9 mouse cellular contexts compared by ENCODE assay signal in genomic region chr7:16923283-16924036, GRCm38 (mm10). TPM values are rescaled to one million over a fixed set of nuclear protein-coding genes. Genes with fewer than 3 reads are reported as not detected.
DNase-seq lines count a peak whose midpoint lies in the region; ATAC-seq and TF ChIP-seq lines count a peak whose summit lies in the region.
"Had no signal": no experiment of that assay in that cellular context is flagged by ENCODE, and none has a peak within 500 bp of the region (broad histone marks: within the 10 kb centered on the region; RNA-seq: fewer than 3 reads in every experiment).

No protein-coding gene starts in this region.

- H3K36me3 ChIP-seq in heart, embryonic 13.5 days = peaks cover 33% of the 10 kb centered on the region
- H3K36me3 ChIP-seq in MEL (ENCODE audit: control insufficient read depth in 1 of 2, insufficient read depth in 2 of 2, low read length in 2 of 2) = peaks cover 0 to 13% of the 10 kb centered on the region in 2 experiments; a peak in 2 of 4 replicates
- H3K36me3 ChIP-seq in embryonic facial prominence, embryonic 10.5 days (replicated peaks) = peaks cover 36% of the 10 kb centered on the region
- peaks cover 5% of the 10 kb centered on the region for H3K36me3 ChIP-seq in hindbrain, embryonic 16.5 days (ENCODE audit: control insufficient read depth, insufficient read depth, low read length)
- H3K36me3 ChIP-seq in liver, postnatal 0 days (replicated peaks; ENCODE audit: insufficient read depth, low read length) = peaks cover 21% of the 10 kb centered on the region
- H3K36me3 ChIP-seq in stomach, postnatal 0 days (ENCODE audit: control insufficient read depth, insufficient read depth, low read length) = peaks cover 2% of the 10 kb centered on the region; the same call in 1 of the 2 replicates

- TF ChIP-seq RAD21 in MEL (IDR thresholded peaks at IDR 0.05; ENCODE audit: low read depth, low read length) = no peak

- intact Hi-C loops in heart, postnatal 14 days (cut with DNase I) = loop anchor here (5.0 kb wide), 1 partner anchor 106 kb away; the partner anchor contains the start of genes Fkrp and Strn4

- peak overlapping the region; percentile 97 for H3K4me3 ChIP-seq in heart, embryonic 13.5 days
- H3K4me3 ChIP-seq in MEL (ENCODE audit: control insufficient read depth in 1 of 2, insufficient read depth in 1 of 2, low read depth in 2 of 2, low read length in 2 of 2) = peak overlapping the region; percentile 84 to 96
- peak overlapping the region; percentile 96 for H3K4me3 ChIP-seq in embryonic facial prominence, embryonic 10.5 days
- H3K4me3 ChIP-seq in hindbrain, embryonic 16.5 days (ENCODE audit: low read length) = peak overlapping the region; percentile 60
- H3K4me3 ChIP-seq in liver, postnatal 0 days (ENCODE audit: low read depth, low read length) = peak overlapping the region; percentile 94
- H3K4me3 ChIP-seq in stomach, postnatal 0 days (ENCODE audit: low read depth, low read length) = peak overlapping the region; percentile 90

- no peak for TF ChIP-seq CTCF in MEL (IDR thresholded peaks at IDR 0.05 in 2 of 3, conservative IDR thresholded peaks at IDR 0.05 in 1 of 3; ENCODE audit: control insufficient read depth in 1 of 3, insufficient read depth in 1 of 3, low read depth in 2 of 3, low read length in 3 of 3, poor library complexity in 1 of 3, severe bottlenecking in 1 of 3)
- no peak for TF ChIP-seq CTCF in liver, postnatal 0 days (IDR thresholded peaks at IDR 0.05; ENCODE audit: low read depth)
- TF ChIP-seq CTCF in stomach, postnatal 0 days (IDR thresholded peaks at IDR 0.05; ENCODE audit: low read depth) = no peak; the same call in 1 of the 2 replicates

- peak; percentile 73 to 77; a peak in 2 of 4 replicates for TF ChIP-seq POLR2A in MEL (IDR thresholded peaks at IDR 0.05; ENCODE audit: control insufficient read depth in 1 of 2, insufficient read depth in 1 of 2, low read depth in 1 of 2, low read length in 2 of 2, poor library complexity in 1 of 2)

- peak overlapping the region; percentile 98 for H3K4me2 ChIP-seq in heart, embryonic 13.5 days
- H3K4me2 ChIP-seq in hindbrain, embryonic 16.5 days (ENCODE audit: low read length) = peak overlapping the region; percentile 92
- H3K4me2 ChIP-seq in liver, postnatal 0 days (ENCODE audit: low read depth, low read length) = peak overlapping the region; percentile 99
- peak overlapping the region; percentile 93 for H3K4me2 ChIP-seq in stomach, postnatal 0 days (replicated peaks; ENCODE audit: low read depth)

- H3K27me3 ChIP-seq in heart, embryonic 13.5 days (replicated peaks) = no peaks in the 10 kb centered on the region
- no peaks in the 10 kb centered on the region for H3K27me3 ChIP-seq in MEL (ENCODE audit: control insufficient read depth in 1 of 2, insufficient read depth in 2 of 2, low read length in 2 of 2)
- H3K27me3 ChIP-seq in embryonic facial prominence, embryonic 10.5 days (replicated peaks; ENCODE audit: low read depth, poor library complexity, severe bottlenecking) = no peaks in the 10 kb centered on the region
- no peaks in the 10 kb centered on the region for H3K27me3 ChIP-seq in hindbrain, embryonic 16.5 days (replicated peaks; ENCODE audit: control insufficient read depth, insufficient read depth, low read length)
- H3K27me3 ChIP-seq in liver, postnatal 0 days (ENCODE audit: insufficient read depth, low read length) = no peaks in the 10 kb centered on the region
- H3K27me3 ChIP-seq in stomach, postnatal 0 days (ENCODE audit: control insufficient read depth, insufficient read depth, low read length) = no peaks in the 10 kb centered on the region

- no peaks in the 10 kb centered on the region for H3K9me3 ChIP-seq in heart, embryonic 13.5 days
- no peaks in the 10 kb centered on the region for H3K9me3 ChIP-seq in MEL (replicated peaks; ENCODE audit: insufficient read depth, low read length)
- no peaks in the 10 kb centered on the region for H3K9me3 ChIP-seq in embryonic facial prominence, embryonic 10.5 days
- no peaks in the 10 kb centered on the region for H3K9me3 ChIP-seq in hindbrain, embryonic 16.5 days (ENCODE audit: control insufficient read depth, low read length)
- H3K9me3 ChIP-seq in liver, postnatal 0 days (ENCODE audit: low read length) = no peaks in the 10 kb centered on the region
- no peaks in the 10 kb centered on the region for H3K9me3 ChIP-seq in stomach, postnatal 0 days (ENCODE audit: control insufficient read depth, low read length)

- WGBS in heart, embryonic 13.5 days = under 1% methylated on average over 56 of the region's 57 CpGs
- WGBS in embryonic facial prominence, embryonic 10.5 days = under 1% methylated on average over 57 of the region's 57 CpGs
- WGBS in hindbrain, embryonic 16.5 days = under 1% methylated on average over 49 of the region's 57 CpGs
- WGBS in liver, postnatal 0 days (ENCODE audit: insufficient replicate concordance) = 0% methylated on average over 42 of the region's 57 CpGs
- under 1% methylated on average over 56 of the region's 57 CpGs for WGBS in stomach, postnatal 0 days

- peaks cover 43% of the 10 kb centered on the region for H3K79me2 ChIP-seq in MEL (ENCODE audit: control insufficient read depth, insufficient read depth, low read length, poor library complexity)

- peak overlapping the region; percentile 98 for H3K9ac ChIP-seq in heart, embryonic 13.5 days
- peak overlapping the region; percentile 95 for H3K9ac ChIP-seq in MEL (ENCODE audit: control insufficient read depth, low read depth, low read length, poor library complexity, severe bottlenecking)
- H3K9ac ChIP-seq in hindbrain, embryonic 16.5 days (ENCODE audit: low read depth, low read length) = peak overlapping the region; percentile 98
- H3K9ac ChIP-seq in liver, postnatal 0 days (replicated peaks) = peak overlapping the region; percentile 94
- H3K9ac ChIP-seq in stomach, postnatal 0 days (ENCODE audit: low read length) = peak overlapping the region; percentile 88

- no peak for ATAC-seq in heart, embryonic 13.5 days (ENCODE audit: extremely low read depth, insufficient number of reproducible peaks, low FRiP score, low TSS enrichment)
- ATAC-seq in hindbrain, embryonic 16.5 days = no peak
- no peak for ATAC-seq in liver, postnatal 0 days
- ATAC-seq in stomach, postnatal 0 days (ENCODE audit: low FRiP score, low TSS enrichment) = no peak

- no peak for DNase-seq in heart, postnatal 14 days
- DNase-seq in MEL (ENCODE audit: low read depth, low spot score) = peak; percentile 37
- DNase-seq in embryonic facial prominence, embryonic 10.5 days (ENCODE audit: low spot score) = no peak
- DNase-seq in liver, postnatal 0 days = no peak
- DNase-seq in stomach, postnatal 0 days (ENCODE audit: low spot score) = peak; percentile 48
- no peak for DNase-seq in c-Kit-positive CD71-positive TER-119-positive erythroid progenitor cells, embryonic 14.5 days (ENCODE audit: low spot score)

- peaks cover 46% of the 10 kb centered on the region for H3K4me1 ChIP-seq in heart, embryonic 13.5 days
- H3K4me1 ChIP-seq in MEL (ENCODE audit: control insufficient read depth in 1 of 2, insufficient read depth in 2 of 2, low read length in 2 of 2) = peaks cover 0 to 13% of the 10 kb centered on the region in 2 experiments; a peak in 3 of 4 replicates
- H3K4me1 ChIP-seq in embryonic facial prominence, embryonic 10.5 days = peaks cover 45% of the 10 kb centered on the region
- H3K4me1 ChIP-seq in hindbrain, embryonic 16.5 days (ENCODE audit: control insufficient read depth, insufficient read depth, low read depth, low read length) = peaks cover 40% of the 10 kb centered on the region
- H3K4me1 ChIP-seq in liver, postnatal 0 days (ENCODE audit: insufficient read depth) = peaks cover 34% of the 10 kb centered on the region
- H3K4me1 ChIP-seq in stomach, postnatal 0 days (replicated peaks; ENCODE audit: control insufficient read depth, insufficient read depth) = peaks cover 18% of the 10 kb centered on the region

- no peak for TF ChIP-seq EP300 in MEL (IDR thresholded peaks at IDR 0.05; ENCODE audit: low read depth in 1 of 2, low read length in 2 of 2)
- no peak for TF ChIP-seq EP300 in liver, postnatal 0 days (IDR thresholded peaks at IDR 0.05; ENCODE audit: low read depth)
- no peak for TF ChIP-seq EP300 in stomach, postnatal 0 days (optimal IDR thresholded peaks at IDR 0.05)

- peak overlapping the region; percentile 94 for H3K27ac ChIP-seq in heart, embryonic 13.5 days (replicated peaks)
- peak overlapping the region; percentile 82 for H3K27ac ChIP-seq in MEL (ENCODE audit: control insufficient read depth, low read depth, low read length)
- H3K27ac ChIP-seq in embryonic facial prominence, embryonic 10.5 days (replicated peaks) = peak overlapping the region; percentile 98
- H3K27ac ChIP-seq in hindbrain, embryonic 16.5 days (ENCODE audit: low read depth, low read length) = peak overlapping the region; percentile 99
- peak overlapping the region; percentile 92 for H3K27ac ChIP-seq in liver, postnatal 0 days (ENCODE audit: low read depth)
- H3K27ac ChIP-seq in stomach, postnatal 0 days (replicated peaks) = peak overlapping the region; percentile 89

RNA-seq across cellular contexts. Expression of gene Calm3, which starts 0.5 kb away (rescaled TPM):
- polyA plus RNA-seq in heart, embryonic 13.5 days (2015; fragmentation: Nextera tagmentation; extraction: Ambion mirVana) = 85.5 and 101 TPM in 2 replicates
- 100 to 1,000 TPM; 228 to 250 TPM for total RNA-seq in heart, postnatal 14 days (2021)
- 450 and 482 TPM in 2 replicates for total RNA-seq in MEL (2012; rRNA removed)
- polyA plus RNA-seq in MEL (2012; ENCODE audit: insufficient read depth in 1 of 2, insufficient read length in 2 of 2, low read depth in 1 of 2, low replicate concordance in 2 of 2, missing spikeins in 1 of 2) = 1,000 to 10,000 TPM in 1 of 2 experiments, 100 to 1,000 TPM in 1; 515 to 1,030 TPM
- 121 and 126 TPM in 2 replicates for polyA plus RNA-seq in embryonic facial prominence, embryonic 10.5 days (2016; fragmentation: Nextera tagmentation; extraction: Ambion mirVana)
- polyA plus RNA-seq in hindbrain, embryonic 16.5 days (2015; fragmentation: Nextera tagmentation; extraction: Ambion mirVana) = 419 and 442 TPM in 2 replicates
- 58.8 and 60.3 TPM in 2 replicates for polyA plus RNA-seq in liver, postnatal 0 days (2015; fragmentation: Nextera tagmentation; extraction: Ambion mirVana)
- polyA plus RNA-seq in stomach, postnatal 0 days (2015; fragmentation: Nextera tagmentation; extraction: Ambion mirVana) = 49.1 and 58.7 TPM in 2 replicates

RNA-seq across cellular contexts. Expression of gene Ptgir, which starts 17.2 kb away (rescaled TPM):
- 0.32 and 0.59 TPM in 2 replicates for polyA plus RNA-seq in heart, embryonic 13.5 days (2015; fragmentation: Nextera tagmentation; extraction: Ambion mirVana)
- 1 to 10 TPM; 1.4 to 1.6 TPM for total RNA-seq in heart, postnatal 14 days (2021)
- 19.6 and 22.8 TPM in 2 replicates for total RNA-seq in MEL (2012; rRNA removed)
- polyA plus RNA-seq in MEL (2012; ENCODE audit: insufficient read depth in 1 of 2, insufficient read length in 2 of 2, low read depth in 1 of 2, low replicate concordance in 2 of 2, missing spikeins in 1 of 2) = 10 to 100 TPM in 1 of 2 experiments, not detected in 1; 23.7 TPM
- 0.52 and 0.64 TPM in 2 replicates for polyA plus RNA-seq in embryonic facial prominence, embryonic 10.5 days (2016; fragmentation: Nextera tagmentation; extraction: Ambion mirVana)
- polyA plus RNA-seq in hindbrain, embryonic 16.5 days (2015; fragmentation: Nextera tagmentation; extraction: Ambion mirVana) = 0.14 and 0.26 TPM in 2 replicates
- 1.1 and 1.7 TPM in 2 replicates for polyA plus RNA-seq in liver, postnatal 0 days (2015; fragmentation: Nextera tagmentation; extraction: Ambion mirVana)
- 1.5 and 1.6 TPM in 2 replicates for polyA plus RNA-seq in stomach, postnatal 0 days (2015; fragmentation: Nextera tagmentation; extraction: Ambion mirVana)

RNA-seq across cellular contexts. Expression of gene Pnmal2, which starts 21.0 kb away (rescaled TPM):
- polyA plus RNA-seq in heart, embryonic 13.5 days (2015; fragmentation: Nextera tagmentation; extraction: Ambion mirVana) = 4.0 and 4.1 TPM in 2 replicates
- 1 to 10 TPM; 3.6 to 4.0 TPM for total RNA-seq in heart, postnatal 14 days (2021)
- not detected in 2 replicates for total RNA-seq in MEL (2012; rRNA removed)
- polyA plus RNA-seq in MEL (2012; ENCODE audit: insufficient read depth in 1 of 2, insufficient read length in 2 of 2, low read depth in 1 of 2, low replicate concordance in 2 of 2, missing spikeins in 1 of 2) = under 1 TPM in 1 of 2 experiments, not detected in 1; 0.07 TPM
- polyA plus RNA-seq in embryonic facial prominence, embryonic 10.5 days (2016; fragmentation: Nextera tagmentation; extraction: Ambion mirVana) = 2.9 and 4.6 TPM in 2 replicates
- polyA plus RNA-seq in hindbrain, embryonic 16.5 days (2015; fragmentation: Nextera tagmentation; extraction: Ambion mirVana) = 143 and 146 TPM in 2 replicates
- polyA plus RNA-seq in liver, postnatal 0 days (2015; fragmentation: Nextera tagmentation; extraction: Ambion mirVana) = 0.06 and 0.09 TPM in 2 replicates
- polyA plus RNA-seq in stomach, postnatal 0 days (2015; fragmentation: Nextera tagmentation; extraction: Ambion mirVana) = 4.7 and 4.8 TPM in 2 replicates
- total RNA-seq: hematopoietic stem cell, adult 5-6 weeks had no signal

RNA-seq across cellular contexts. Expression of gene Gng8, which starts 31.9 kb away (rescaled TPM):
- polyA plus RNA-seq in heart, embryonic 13.5 days (2015; fragmentation: Nextera tagmentation; extraction: Ambion mirVana) = 4.5 and 4.9 TPM in 2 replicates
- total RNA-seq in heart, postnatal 14 days (2021) = under 1 TPM; 0.81 to 0.98 TPM
- total RNA-seq in MEL (2012; rRNA removed) = 0.39 TPM in 1 of 2 replicates, not detected in the other
- 1 to 10 TPM in 1 of 2 experiments, not detected in 1; 2.2 TPM for polyA plus RNA-seq in MEL (2012; ENCODE audit: insufficient read depth in 1 of 2, insufficient read length in 2 of 2, low read depth in 1 of 2, low replicate concordance in 2 of 2, missing spikeins in 1 of 2)
- polyA plus RNA-seq in embryonic facial prominence, embryonic 10.5 days (2016; fragmentation: Nextera tagmentation; extraction: Ambion mirVana) = 14.7 and 20.3 TPM in 2 replicates
- polyA plus RNA-seq in hindbrain, embryonic 16.5 days (2015; fragmentation: Nextera tagmentation; extraction: Ambion mirVana) = 1.5 and 1.6 TPM in 2 replicates
- polyA plus RNA-seq in liver, postnatal 0 days (2015; fragmentation: Nextera tagmentation; extraction: Ambion mirVana) = 0.15 and 0.20 TPM in 2 replicates
- polyA plus RNA-seq in stomach, postnatal 0 days (2015; fragmentation: Nextera tagmentation; extraction: Ambion mirVana) = 7.3 and 7.4 TPM in 2 replicates

RNA-seq across cellular contexts. Expression of gene Pnmal1, which starts 36.0 kb away (rescaled TPM):
- polyA plus RNA-seq in heart, embryonic 13.5 days (2015; fragmentation: Nextera tagmentation; extraction: Ambion mirVana) = 0.11 and 0.15 TPM in 2 replicates
- not detected for total RNA-seq in heart, postnatal 14 days (2021)
- total RNA-seq in MEL (2012; rRNA removed) = 0.19 and 0.23 TPM in 2 replicates
- under 1 TPM in 1 of 2 experiments, not detected in 1; 0.53 TPM for polyA plus RNA-seq in MEL (2012; ENCODE audit: insufficient read depth in 1 of 2, insufficient read length in 2 of 2, low read depth in 1 of 2, low replicate concordance in 2 of 2, missing spikeins in 1 of 2)
- 3.4 and 4.0 TPM in 2 replicates for polyA plus RNA-seq in embryonic facial prominence, embryonic 10.5 days (2016; fragmentation: Nextera tagmentation; extraction: Ambion mirVana)
- polyA plus RNA-seq in hindbrain, embryonic 16.5 days (2015; fragmentation: Nextera tagmentation; extraction: Ambion mirVana) = 57.4 and 58.3 TPM in 2 replicates
- 0.02 and 0.04 TPM in 2 replicates for polyA plus RNA-seq in liver, postnatal 0 days (2015; fragmentation: Nextera tagmentation; extraction: Ambion mirVana)
- 1.7 and 1.8 TPM in 2 replicates for polyA plus RNA-seq in stomach, postnatal 0 days (2015; fragmentation: Nextera tagmentation; extraction: Ambion mirVana)
- total RNA-seq: hematopoietic stem cell, adult 5-6 weeks had no signal

Comparison
In these comparisons a context has a peak if more than half of its experiments do, and no peak if none do; other contexts are left out.
1. DNase-seq: peak in MEL (single experiment) and stomach, postnatal 0 days (single experiment); none in heart, postnatal 14 days (0 of 2), embryonic facial prominence, embryonic 10.5 days (single experiment), liver, postnatal 0 days (single experiment) and c-Kit-positive CD71-positive TER-119-positive erythroid progenitor cells, embryonic 14.5 days (single experiment).
2. RNA of gene Pnmal2, which starts 21.0 kb away (polyA plus RNA-seq): 143 to 146 TPM in hindbrain, embryonic 16.5 days; 4.7 to 4.8 TPM in stomach, postnatal 0 days, 2.9 to 4.6 TPM in embryonic facial prominence, embryonic 10.5 days, 4.0 to 4.1 TPM in heart, embryonic 13.5 days, 0.07 TPM in MEL and 0.06 to 0.09 TPM in liver, postnatal 0 days; every median in the first group is over 10 times any median in the second.
3. Peak in every context shown above with its lines, with median percentiles within 50 percentile points of each other: H3K27ac ChIP-seq, H3K4me2 ChIP-seq, H3K4me3 ChIP-seq and H3K9ac ChIP-seq.